Mouse (Mus musculus) embryonic facial prominence, embryonic 13.5 days (tissue): ENCODE measurements around the gene Khdrbs1. TPM values are rescaled to one million over a fixed set of nuclear protein-coding genes. Genes with fewer than 3 reads are reported as not detected.
"Not testable (repeated sequence)": the region's sequence is repeated elsewhere in the genome, so short reads cannot be mapped to it uniquely, and the experiment has no call there.

Experiments
- ATAC-seq: fragments of 200-750 bp; cut with Nextera tagmentation; 2 replicates; pipeline ENCODE4 v1.8.0; 2017; ENCODE audit warnings: low read depth; ENCODE audit not compliant: insufficient number of reproducible peaks, insufficient read depth, low FRiP score, low TSS enrichment
- H3K27ac ChIP-seq: fragments of 300-500 bp; sonication (generic); 2 replicates; pipeline ENCODE4 v1.5.1; 2015; ENCODE audit warnings: moderate library complexity, mild to moderate bottlenecking, inconsistent platforms
- H3K27me3 ChIP-seq: fragments of 300-500 bp; sonication (generic); 2 replicates; pipeline ENCODE4 v1.6.1; 2015; ENCODE audit warnings: mild to moderate bottlenecking, inconsistent platforms
- H3K36me3 ChIP-seq: fragments of 300-500 bp; sonication (generic); 2 replicates; pipeline ENCODE4 v1.6.1; 2015; ENCODE audit warnings: mild to moderate bottlenecking, inconsistent platforms
- H3K4me1 ChIP-seq: fragments of 300-500 bp; sonication (generic); 2 replicates; pipeline ENCODE4 v1.6.1; 2015; ENCODE audit warnings: inconsistent platforms
- H3K4me2 ChIP-seq: fragments of 300-500 bp; sonication (generic); 2 replicates; pipeline ENCODE4 v1.6.1; 2015; ENCODE audit warnings: moderate library complexity, mild to moderate bottlenecking, inconsistent platforms
- H3K4me3 ChIP-seq: fragments of 300-500 bp; sonication (generic); 2 replicates; pipeline ENCODE4 v1.5.1; 2015; ENCODE audit warnings: mild to moderate bottlenecking, inconsistent platforms
- H3K9ac ChIP-seq: fragments of 300-500 bp; sonication (generic); 2 replicates; pipeline ENCODE4 v1.6.1; 2015; ENCODE audit warnings: mild to moderate bottlenecking, inconsistent platforms
- H3K9me3 ChIP-seq: fragments of 300-500 bp; sonication (generic); 2 replicates; pipeline ENCODE4 v1.6.1; 2016; ENCODE audit warnings: inconsistent platforms
- WGBS: fragments of 180-500 bp; shearing (Covaris S2); methylation state at CpG from one replicate; pipeline ENCODE4 v1.1.7; 2015; ENCODE audit warnings: mixed read lengths; 5-methylcytosine and 5-hydroxymethylcytosine counted together
- polyA plus RNA-seq: library from polyadenylated mRNA; unstranded; fragments of >200 nt; fragmentation: Nextera tagmentation; extraction: Ambion mirVana; gene quantifications from 2 replicates; pipeline ENCODE4 v1.2.1, GENCODE M21; 2015

Khdrbs1 gene
- polyA plus RNA-seq, 1 experiment from 2014 or later, result 152 TPM

DNA sequence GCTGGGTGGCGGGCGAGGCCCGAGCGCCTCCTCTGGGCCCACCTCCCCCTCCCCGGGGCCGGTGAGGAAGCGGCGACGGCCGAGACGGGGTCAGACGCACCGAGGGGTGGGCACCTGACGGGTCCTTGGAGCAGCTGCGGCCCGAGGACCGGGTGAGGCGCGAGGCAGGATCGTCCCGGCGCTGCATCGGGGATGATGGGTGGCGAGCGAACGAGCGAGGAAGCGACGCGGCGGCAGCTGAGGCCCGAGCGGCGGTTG, 200 bp downstream of the Khdrbs1 start:
- H3K36me3 ChIP-seq, result peaks cover 4% of the 10 kb centered on the region; the same call in 1 of the 2 replicates
- ATAC-seq, result peak; percentile 10; the same call in 1 of the 2 replicates
- no peaks in the 10 kb centered on the region for H3K9me3 ChIP-seq
- peak overlapping the region; percentile 99 for H3K27ac ChIP-seq
- H3K9ac ChIP-seq, result peak overlapping the region; percentile 100
- 0% methylated on average over 34 of the region's 34 CpGs for WGBS
- H3K4me1 ChIP-seq, result peaks cover 29% of the 10 kb centered on the region
- peak overlapping the region; percentile 100 for H3K4me3 ChIP-seq
- no peaks in the 10 kb centered on the region for H3K27me3 ChIP-seq
- peak overlapping the region; percentile 74 for H3K4me2 ChIP-seq

DNA sequence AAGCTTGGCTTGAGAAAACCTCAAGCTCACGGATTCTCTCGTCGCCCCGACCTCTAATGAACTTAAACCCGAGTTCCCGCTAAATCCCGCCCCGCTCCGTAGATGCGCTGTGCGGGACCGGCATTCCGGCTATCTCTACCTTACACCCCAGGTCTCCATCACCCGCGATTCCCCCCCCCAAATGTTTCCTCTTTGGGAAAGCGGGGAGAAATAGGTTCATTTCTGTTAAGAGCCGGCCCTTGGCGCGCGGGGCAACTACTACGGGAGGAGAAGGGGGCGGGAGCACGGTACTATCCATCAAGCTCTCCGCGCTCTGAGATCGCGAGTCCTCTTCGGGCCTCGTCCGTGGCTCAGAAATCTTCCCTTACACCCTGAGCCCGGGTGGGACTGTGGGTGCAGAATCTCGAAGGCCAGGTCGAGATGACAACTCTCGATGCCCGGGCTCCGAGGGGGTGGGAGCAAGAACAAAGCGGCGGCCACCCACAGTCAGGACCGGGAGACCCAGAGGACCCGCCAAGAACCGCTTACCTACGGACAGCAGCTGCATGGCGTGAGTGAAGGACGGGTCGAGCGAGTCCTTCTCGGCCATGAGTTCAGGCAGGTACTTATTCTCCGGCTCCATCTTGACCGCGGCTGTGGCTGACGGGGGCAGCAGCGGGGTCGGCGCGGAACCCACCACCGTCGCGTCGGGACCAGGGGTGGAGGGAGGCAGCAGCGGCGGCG, 691 bp downstream of the Khdrbs1 start:
- Histone ChIP-seq H3K27me3 (no peaks in the 10 kb centered on the region), H3K4me3 (peak overlapping the region; percentile 100), H3K9me3 (no peaks in the 10 kb centered on the region), H3K27ac (peak overlapping the region; percentile 99), H3K36me3 (peaks cover 4% of the 10 kb centered on the region; the same call in 1 of the 2 replicates), H3K4me1 (peaks cover 29% of the 10 kb centered on the region), H3K9ac (peak overlapping the region; percentile 100), H3K4me2 (peak overlapping the region; percentile 74)
- no peak for ATAC-seq
- under 1% methylated on average over 62 of the region's 62 CpGs for WGBS

DNA sequence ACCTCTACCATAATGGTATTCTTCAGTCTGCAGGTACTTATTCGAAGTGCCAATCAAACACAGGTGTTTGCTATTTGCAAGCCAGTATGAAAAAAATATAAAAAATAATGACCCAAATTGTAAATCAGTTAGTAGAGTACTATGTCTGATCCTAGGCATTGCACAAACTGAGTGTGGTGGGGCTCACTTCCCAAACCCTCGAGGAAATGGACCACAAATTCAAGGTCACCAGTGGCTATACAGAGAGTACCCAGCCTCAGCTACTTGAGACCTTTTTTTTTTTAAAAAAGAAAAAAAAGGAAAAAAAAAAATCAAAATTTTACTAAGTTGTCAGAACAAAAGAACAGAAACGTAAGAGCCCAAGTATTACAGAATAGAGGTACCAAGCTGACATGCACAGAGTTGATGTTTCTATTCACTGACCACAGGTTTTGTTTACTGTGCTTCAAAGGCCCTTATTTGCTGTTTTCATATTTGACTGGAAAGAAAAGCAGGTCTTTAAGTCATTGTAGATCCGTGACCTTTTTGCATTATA, 2.9 kb downstream of the Khdrbs1 start:
- no peak overlapping the region for H3K9ac ChIP-seq
- H3K36me3 ChIP-seq, result peaks cover 5% of the 10 kb centered on the region; the same call in 1 of the 2 replicates
- H3K27ac ChIP-seq, result no peak overlapping the region
- WGBS, result 70% methylated on average over 4 of the region's 4 CpGs
- H3K4me2 ChIP-seq, result peak overlapping the region; percentile 74
- ATAC-seq, result no peak
- H3K27me3 ChIP-seq, result no peaks in the 10 kb centered on the region
- H3K4me1 ChIP-seq, result peaks cover 35% of the 10 kb centered on the region
- H3K9me3 ChIP-seq, result no peaks in the 10 kb centered on the region
- H3K4me3 ChIP-seq, result peak overlapping the region; percentile 100

DNA sequence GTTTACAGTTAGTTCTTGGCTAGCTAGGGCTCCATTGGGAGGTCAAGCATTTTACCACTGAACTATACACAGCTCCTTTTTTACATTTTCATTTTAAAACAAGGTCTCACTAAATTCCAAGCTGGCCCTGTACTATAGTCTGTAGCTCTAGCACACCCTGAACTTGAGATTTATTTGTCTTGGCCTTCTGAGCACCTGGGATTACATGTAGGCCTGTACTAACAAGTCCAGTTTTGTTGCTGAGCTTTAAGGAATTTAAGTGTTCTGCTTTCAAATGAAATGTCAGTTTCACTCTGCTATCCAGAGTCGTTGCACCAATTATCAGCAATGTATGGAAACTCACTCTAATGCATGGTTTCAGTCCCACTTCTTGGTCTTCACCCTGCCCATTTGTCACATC, 5.9 kb downstream of the Khdrbs1 start:
- no peak overlapping the region for H3K4me2 ChIP-seq
- 67% methylated on average over 1 of the region's 1 CpGs for whole genome bisulfite sequencing
- no peaks in the 10 kb centered on the region for H3K9me3 ChIP-seq
- H3K4me3 ChIP-seq, result no peak overlapping the region
- H3K27me3 ChIP-seq, result no peaks in the 10 kb centered on the region
- ATAC-seq, result no peak
- peaks cover 31% of the 10 kb centered on the region for H3K4me1 ChIP-seq
- peaks cover 8% of the 10 kb centered on the region; the same call in 1 of the 2 replicates for H3K36me3 ChIP-seq
- H3K9ac ChIP-seq, result no peak overlapping the region
- no peak overlapping the region; the same call in 1 of the 2 replicates for H3K27ac ChIP-seq

DNA sequence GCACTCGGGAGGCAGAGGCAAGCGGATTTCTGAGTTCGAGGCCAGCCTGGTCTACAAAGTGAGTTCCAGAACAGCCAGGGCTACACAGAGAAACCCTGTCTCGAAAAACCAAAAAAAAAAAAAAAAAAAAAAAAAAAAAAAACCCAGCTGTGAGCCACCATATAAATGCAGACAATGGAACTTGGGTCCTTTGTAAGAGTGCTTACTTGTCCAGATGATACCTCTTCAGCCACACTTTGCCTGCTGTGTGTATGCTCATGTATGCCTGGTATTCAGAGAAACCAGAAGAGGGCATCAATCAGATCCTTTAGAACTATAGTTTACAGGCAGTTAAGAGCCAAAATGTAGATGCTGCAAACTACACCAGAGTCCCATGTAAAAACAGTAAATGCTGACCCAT, 6.6 kb downstream of the Khdrbs1 start:
- peaks cover 30% of the 10 kb centered on the region for H3K4me1 ChIP-seq
- WGBS, result 89% methylated on average over 4 of the region's 4 CpGs

DNA sequence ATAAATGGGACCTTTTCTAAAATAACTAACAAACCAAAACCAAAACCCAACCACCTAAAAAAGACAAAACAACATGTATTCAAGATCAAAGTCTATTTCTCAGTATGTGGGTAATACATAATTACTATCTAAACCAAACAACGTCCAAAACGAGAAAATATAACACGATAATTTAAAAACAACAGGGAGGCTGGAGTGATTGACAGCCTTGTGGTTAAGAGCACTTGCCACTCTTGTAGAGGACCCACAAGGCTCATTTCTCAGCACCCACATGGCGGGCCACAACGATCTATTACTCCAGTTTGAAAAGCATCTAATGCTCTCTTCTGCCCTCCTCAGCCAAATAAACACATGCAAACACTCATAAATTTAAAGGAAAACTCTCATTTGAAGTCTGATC, 10.7 kb downstream of the Khdrbs1 start:
- Histone ChIP-seq H3K9me3 (no peaks in the 10 kb centered on the region), H3K27ac (no peak overlapping the region), H3K4me3 (no peak overlapping the region), H3K4me2 (no peak overlapping the region), H3K36me3 (peaks cover 44% of the 10 kb centered on the region), H3K9ac (no peak overlapping the region), H3K27me3 (no peaks in the 10 kb centered on the region), H3K4me1 (0 out of 2 replicates have a peak, but pooled peaks cover 6% of the 10 kb centered on the region)
- no peak for ATAC-seq
- WGBS, result 80% methylated on average over 5 of the region's 5 CpGs

More for the DNA sequence above, 6.6 kb downstream of the Khdrbs1 start:
- H3K27me3 ChIP-seq, H3K9me3 ChIP-seq, H3K4me2 ChIP-seq, H3K9ac ChIP-seq, ATAC-seq, H3K36me3 ChIP-seq, H3K4me3 ChIP-seq, H3K27ac ChIP-seq: not testable (repeated sequence)

DNA sequence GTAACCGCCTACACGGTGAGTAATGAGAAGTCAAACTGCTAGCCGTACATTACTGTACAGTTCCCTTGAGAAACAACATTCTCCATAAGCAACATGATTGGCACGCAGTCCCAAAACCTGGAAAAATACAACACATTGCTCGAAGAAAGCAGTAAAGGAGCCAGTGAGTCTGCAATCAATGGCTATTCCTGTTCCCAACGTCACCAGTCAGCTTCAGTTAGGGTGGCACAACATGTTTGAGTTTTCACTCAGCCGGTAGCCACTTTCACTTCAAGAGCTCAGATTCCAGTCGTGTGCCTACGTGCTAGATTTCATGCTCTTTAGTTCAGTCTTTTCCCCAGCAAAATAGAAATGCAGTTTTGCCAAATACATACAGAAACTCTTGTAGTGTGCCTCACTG, 25.8 kb downstream of the Khdrbs1 start:
- H3K9me3 ChIP-seq, result no peaks in the 10 kb centered on the region
- ATAC-seq, result no peak
- H3K27ac ChIP-seq, result no peak overlapping the region
- no peaks in the 10 kb centered on the region for H3K27me3 ChIP-seq
- 84% methylated on average over 9 of the region's 9 CpGs for WGBS
- no peak overlapping the region for H3K4me2 ChIP-seq
- H3K36me3 ChIP-seq, result peaks cover 83% of the 10 kb centered on the region
- H3K4me3 ChIP-seq, result no peak overlapping the region
- H3K4me1 ChIP-seq, result no peaks in the 10 kb centered on the region
- no peak overlapping the region for H3K9ac ChIP-seq

DNA sequence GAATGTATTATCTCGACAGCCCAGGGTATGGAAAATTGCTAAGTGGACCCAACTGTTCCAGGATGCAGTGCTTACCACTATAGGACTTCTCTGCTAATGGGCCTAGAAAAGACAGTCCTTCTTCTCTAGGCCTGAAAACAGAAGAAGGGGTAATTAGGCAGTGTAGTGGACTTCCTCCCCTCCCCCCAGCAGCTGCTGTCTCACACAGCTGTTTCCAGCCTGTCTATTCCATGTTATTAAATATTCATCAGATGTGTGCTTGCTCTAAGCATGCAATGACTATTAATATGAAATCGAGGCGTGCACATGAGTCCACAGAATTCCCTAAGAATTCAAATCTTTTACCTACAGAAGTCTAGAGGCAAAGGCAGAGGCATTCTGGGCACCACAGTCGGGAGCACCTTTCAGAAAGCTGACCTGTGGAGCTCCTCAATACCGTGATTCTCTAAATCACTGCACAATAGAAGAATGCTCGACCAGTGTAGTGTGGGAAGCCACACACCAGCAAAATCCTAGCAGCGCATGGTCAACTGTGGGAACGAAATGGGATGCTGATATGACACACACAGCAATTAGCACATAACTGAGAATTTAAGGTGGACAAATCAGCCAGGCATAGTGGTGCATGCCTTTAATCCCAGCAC, 32.5 kb downstream of the Khdrbs1 start:
- no peaks in the 10 kb centered on the region for H3K4me1 ChIP-seq
- H3K36me3 ChIP-seq, result peaks cover 95% of the 10 kb centered on the region
- no peak overlapping the region for H3K9ac ChIP-seq
- H3K4me3 ChIP-seq, result no peak overlapping the region
- 86% methylated on average over 8 of the region's 8 CpGs for WGBS
- no peak for ATAC-seq
- no peak overlapping the region for H3K4me2 ChIP-seq
- no peak overlapping the region for H3K27ac ChIP-seq
- no peaks in the 10 kb centered on the region for H3K27me3 ChIP-seq
- H3K9me3 ChIP-seq, result no peaks in the 10 kb centered on the region

DNA sequence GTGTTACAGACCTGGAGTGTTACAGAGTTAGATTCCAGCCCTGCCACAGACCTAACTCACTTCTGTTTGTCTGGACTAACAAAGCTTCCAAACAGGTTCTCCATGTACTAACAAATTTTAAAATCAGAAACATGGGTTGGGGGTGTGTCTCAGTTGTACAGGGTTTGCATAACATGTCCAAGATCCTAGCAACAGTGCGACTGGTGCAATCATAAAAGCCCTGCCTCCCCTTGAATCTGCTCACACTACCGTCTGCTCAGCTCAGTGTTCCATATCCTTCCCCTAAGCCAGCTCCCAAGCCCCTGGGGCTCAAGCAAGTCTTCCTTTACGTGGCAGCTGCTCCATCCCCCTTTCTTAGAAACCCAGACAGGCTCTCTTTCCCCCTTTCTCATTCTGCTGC, 35.4 kb downstream of the Khdrbs1 start:
- Histone ChIP-seq H3K4me1 (peaks cover 19% of the 10 kb centered on the region), H3K27ac (no peak overlapping the region), H3K9ac (no peak overlapping the region), H3K4me2 (no peak overlapping the region), H3K36me3 (peaks cover 97% of the 10 kb centered on the region), H3K9me3 (no peaks in the 10 kb centered on the region), H3K4me3 (no peak overlapping the region), H3K27me3 (no peaks in the 10 kb centered on the region)
- ATAC-seq, result no peak
- WGBS, result 47% methylated on average over 3 of the region's 3 CpGs

DNA sequence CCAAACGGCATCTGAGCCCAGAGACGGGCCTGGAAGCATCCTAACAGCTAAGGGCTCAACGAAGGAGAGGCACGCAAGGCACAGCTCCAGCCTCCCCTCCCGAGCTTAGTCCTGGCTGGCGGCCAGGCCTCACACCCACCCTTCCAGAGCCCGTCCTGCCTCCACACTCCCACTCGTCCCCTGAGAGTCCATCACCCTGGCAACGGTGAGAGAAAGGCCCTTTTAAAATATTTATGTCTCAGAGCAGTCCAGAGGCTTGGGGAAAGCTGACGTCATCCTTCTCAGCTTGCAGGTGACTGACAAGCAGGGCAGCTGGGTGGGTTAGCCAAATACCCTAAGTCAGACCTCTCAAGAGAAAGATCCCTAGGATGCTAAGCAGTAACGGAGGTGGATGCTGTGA, 39.6 kb downstream of the Khdrbs1 start:
- H3K27ac ChIP-seq, result peak overlapping the region; percentile 82
- no peaks in the 10 kb centered on the region for H3K9me3 ChIP-seq
- H3K27me3 ChIP-seq, result no peaks in the 10 kb centered on the region
- 22% methylated on average over 11 of the region's 11 CpGs for WGBS
- peak overlapping the region; percentile 7; the same call in 1 of the 2 replicates for H3K4me2 ChIP-seq
- ATAC-seq, result peak; percentile 72
- no peak overlapping the region; the same call in 1 of the 2 replicates for H3K4me3 ChIP-seq
- H3K4me1 ChIP-seq, result peaks cover 30% of the 10 kb centered on the region
- H3K36me3 ChIP-seq, result peaks cover 57% of the 10 kb centered on the region
- H3K9ac ChIP-seq, result peak overlapping the region; percentile 55

DNA sequence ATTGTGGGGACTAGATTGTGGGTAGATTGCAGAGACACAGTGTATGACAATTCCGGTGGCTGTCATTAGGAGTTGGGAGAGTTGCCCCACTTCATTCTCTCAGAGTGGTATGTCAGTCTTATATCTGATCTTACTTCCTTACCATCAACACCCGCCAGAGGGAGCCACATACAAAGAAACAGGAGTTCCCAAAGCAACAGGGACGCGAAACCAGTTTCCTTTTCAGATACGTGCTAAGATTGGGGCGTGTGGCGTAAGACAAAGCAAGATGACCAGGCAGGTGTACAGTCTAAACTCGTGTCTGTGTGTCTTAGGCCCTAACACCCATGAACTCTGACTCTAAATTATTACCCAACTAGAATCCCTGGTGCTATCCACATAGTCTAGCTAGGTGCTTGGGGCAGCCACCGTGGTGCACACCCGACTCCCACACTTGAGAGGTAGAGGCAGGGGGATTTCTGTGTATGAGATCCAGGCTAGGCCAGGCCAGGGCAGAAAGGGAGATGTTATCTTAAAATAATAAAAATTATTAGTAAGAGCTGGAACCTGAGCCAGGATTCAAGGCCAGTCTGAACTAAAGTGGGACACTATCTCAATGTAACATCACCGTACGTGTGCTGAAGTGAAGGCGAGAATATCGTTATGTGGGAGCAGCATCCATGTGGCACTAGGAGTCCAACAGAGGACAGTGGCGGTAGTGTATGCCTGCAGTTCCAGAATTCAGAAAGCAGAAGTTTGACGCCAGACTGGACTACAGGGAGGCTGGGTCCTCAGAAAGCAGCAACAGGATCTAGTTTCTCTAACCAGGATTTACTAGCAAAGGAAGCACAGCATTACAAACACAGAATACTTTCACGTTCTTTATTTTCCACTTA, 40.4 kb downstream of the Khdrbs1 start:
- peaks cover 30% of the 10 kb centered on the region for H3K4me1 ChIP-seq
- H3K9me3 ChIP-seq, result no peaks in the 10 kb centered on the region
- H3K36me3 ChIP-seq, result peaks cover 51% of the 10 kb centered on the region
- peak overlapping the region; percentile 82 for H3K27ac ChIP-seq
- no peak; the same call in 1 of the 2 replicates for ATAC-seq
- H3K4me3 ChIP-seq, result no peak overlapping the region
- WGBS, result 53% methylated on average over 17 of the region's 17 CpGs
- H3K4me2 ChIP-seq, result no peak overlapping the region
- H3K27me3 ChIP-seq, result no peaks in the 10 kb centered on the region
- H3K9ac ChIP-seq, result peak overlapping the region; percentile 55
